Mouse (Mus musculus) thymus, adult 2 months (tissue): ENCODE results near the gene H2-Ob.

Experiments used
- CTCF ChIP-seq: fragments of 200-500 bp; IDR thresholded peaks from 2 replicates; pipeline ENCODE4 v1.5.1; 2012; ENCODE audit warnings: mild to moderate bottlenecking, control low read depth, low read length, moderate library complexity, borderline replicate concordance; ENCODE audit not compliant: control insufficient read depth, poor library complexity, insufficient read depth; ENCODE audit errors: extremely low read depth
- POLR2A ChIP-seq: fragments of 200-500 bp; IDR thresholded peaks from 2 replicates; pipeline ENCODE4 v1.6.1; 2012; ENCODE audit warnings: mild to moderate bottlenecking, low read length, control low read depth, moderate library complexity; ENCODE audit not compliant: control insufficient read depth, poor library complexity, insufficient read depth; ENCODE audit errors: extremely low read depth

GRCm38 (mm10) chr17:34301670-34302190, 63.0 kb downstream of the H2-Ob start:
- TF ChIP-seq POLR2A: no peak
- TF ChIP-seq CTCF: no peak
